Mouse (Mus musculus) bone marrow, adult 2 months (tissue): ENCODE results near the gene Treml2.

ENCODE experiments used
- CTCF ChIP-seq: fragments of 200-500 bp; IDR thresholded peaks from 2 replicates; pipeline ENCODE4 v1.5.1; 2011; ENCODE audit warnings: low read length, control low read depth; ENCODE audit not compliant: control insufficient read depth, insufficient read depth
- POLR2A ChIP-seq: fragments of 200-500 bp; IDR thresholded peaks from 2 replicates; pipeline ENCODE4 v1.6.1; 2011; ENCODE audit warnings: low read depth, mild to moderate bottlenecking, control low read depth, low read length, borderline replicate concordance; ENCODE audit not compliant: control insufficient read depth

GRCm38 (mm10) chr17:48301792-48302191, 2.5 kb downstream of the Treml2 start:
- no peak for TF ChIP-seq POLR2A
- no peak for TF ChIP-seq CTCF
